Mouse (Mus musculus) embryonic facial prominence, embryonic 13.5 days (tissue): Measurements from ENCODE around the gene Tbx19. TPM values are rescaled to one million over a fixed set of nuclear protein-coding genes. Genes with fewer than 3 reads are reported as not detected.
A peak's percentile ranks its signal among the peaks of the same experiment; 100 is the strongest.

Experiments used
- ATAC-seq: fragments of 200-750 bp; cut with Nextera tagmentation; 2 replicates; pipeline ENCODE4 v1.8.0; 2017; ENCODE audit warnings: low read depth; ENCODE audit not compliant: insufficient number of reproducible peaks, insufficient read depth, low FRiP score, low TSS enrichment
- H3K27ac ChIP-seq: fragments of 300-500 bp; sonication (generic); 2 replicates; pipeline ENCODE4 v1.5.1; 2015; ENCODE audit warnings: moderate library complexity, mild to moderate bottlenecking, inconsistent platforms
- H3K27me3 ChIP-seq: fragments of 300-500 bp; sonication (generic); 2 replicates; pipeline ENCODE4 v1.6.1; 2015; ENCODE audit warnings: mild to moderate bottlenecking, inconsistent platforms
- H3K36me3 ChIP-seq: fragments of 300-500 bp; sonication (generic); 2 replicates; pipeline ENCODE4 v1.6.1; 2015; ENCODE audit warnings: mild to moderate bottlenecking, inconsistent platforms
- H3K4me1 ChIP-seq: fragments of 300-500 bp; sonication (generic); 2 replicates; pipeline ENCODE4 v1.6.1; 2015; ENCODE audit warnings: inconsistent platforms
- H3K4me2 ChIP-seq: fragments of 300-500 bp; sonication (generic); 2 replicates; pipeline ENCODE4 v1.6.1; 2015; ENCODE audit warnings: moderate library complexity, mild to moderate bottlenecking, inconsistent platforms
- H3K4me3 ChIP-seq: fragments of 300-500 bp; sonication (generic); 2 replicates; pipeline ENCODE4 v1.5.1; 2015; ENCODE audit warnings: mild to moderate bottlenecking, inconsistent platforms
- H3K9ac ChIP-seq: fragments of 300-500 bp; sonication (generic); 2 replicates; pipeline ENCODE4 v1.6.1; 2015; ENCODE audit warnings: mild to moderate bottlenecking, inconsistent platforms
- H3K9me3 ChIP-seq: fragments of 300-500 bp; sonication (generic); 2 replicates; pipeline ENCODE4 v1.6.1; 2016; ENCODE audit warnings: inconsistent platforms
- WGBS: fragments of 180-500 bp; shearing (Covaris S2); methylation state at CpG from one replicate; pipeline ENCODE4 v1.1.7; 2015; ENCODE audit warnings: mixed read lengths; 5-methylcytosine and 5-hydroxymethylcytosine counted together
- polyA plus RNA-seq: library from polyadenylated mRNA; unstranded; fragments of >200 nt; fragmentation: Nextera tagmentation; extraction: Ambion mirVana; gene quantifications from 2 replicates; pipeline ENCODE4 v1.2.1, GENCODE M21; 2015

Gene Tbx19
- polyA plus RNA-seq, 1 experiment from 2014 or later, result not detected

DNA sequence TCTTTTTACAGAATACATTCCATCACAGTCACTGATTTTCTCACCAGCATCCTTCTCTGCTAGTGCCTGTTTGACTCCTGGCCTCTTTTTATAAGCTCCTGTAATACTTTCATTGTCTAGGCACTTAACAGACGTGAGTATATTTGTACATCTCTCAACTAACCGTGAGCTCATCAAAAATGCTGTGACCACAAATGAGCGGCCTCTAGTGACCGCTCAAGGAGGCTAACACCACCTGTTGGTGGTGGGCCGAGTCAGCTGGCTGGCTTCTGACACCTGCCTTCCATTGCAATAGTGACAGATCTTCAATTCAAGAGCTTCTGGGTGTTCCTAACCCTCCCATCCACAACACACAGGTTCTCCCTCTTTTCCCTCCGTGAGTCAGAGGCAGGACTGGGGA, 22.8 kb upstream of the Tbx19 start:
- no peaks in the 10 kb centered on the region for H3K4me1 ChIP-seq
- whole genome bisulfite sequencing, result 75% methylated on average over 6 of the region's 6 CpGs
- H3K36me3 ChIP-seq, result peaks cover 23% of the 10 kb centered on the region; the same call in 1 of the 2 replicates
- H3K4me3 ChIP-seq, result no peak overlapping the region
- H3K9me3 ChIP-seq, result no peaks in the 10 kb centered on the region
- H3K4me2 ChIP-seq, result no peak overlapping the region
- H3K9ac ChIP-seq, result no peak overlapping the region
- H3K27me3 ChIP-seq, result no peaks in the 10 kb centered on the region
- H3K27ac ChIP-seq, result no peak overlapping the region
- no peak for ATAC-seq

GRCm38 (mm10) chr1:165179321-165179720, 18.7 kb upstream of the Tbx19 start:
- H3K36me3 ChIP-seq, result peaks cover 26% of the 10 kb centered on the region
- no peaks in the 10 kb centered on the region for H3K4me1 ChIP-seq
- H3K27ac ChIP-seq, result no peak overlapping the region
- WGBS, result 90% methylated on average over 5 of the region's 5 CpGs
- no peak overlapping the region for H3K4me2 ChIP-seq
- no peaks in the 10 kb centered on the region for H3K9me3 ChIP-seq
- H3K27me3 ChIP-seq, result no peaks in the 10 kb centered on the region
- H3K9ac ChIP-seq, result no peak overlapping the region
- no peak overlapping the region for H3K4me3 ChIP-seq
- no peak for ATAC-seq

DNA sequence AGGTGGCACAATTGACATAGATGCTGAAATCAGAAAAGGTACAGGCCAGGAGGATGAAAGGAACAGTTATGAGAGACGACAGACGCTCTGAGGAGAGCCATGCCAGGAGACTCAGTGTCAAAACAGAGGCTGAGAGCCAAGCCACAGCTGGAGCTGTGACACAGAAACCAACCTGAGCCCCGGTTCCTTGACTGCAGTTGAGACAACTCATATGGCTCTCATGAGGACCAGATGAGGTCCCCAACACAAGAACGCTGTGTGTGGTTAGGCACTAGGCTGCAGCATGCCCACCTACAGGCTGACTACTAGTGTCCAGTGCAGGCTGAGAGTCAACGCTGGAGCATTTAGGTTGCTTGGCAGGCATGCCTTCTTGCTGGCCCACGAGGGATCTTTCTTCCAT, 17.5 kb upstream of the Tbx19 start:
- Histone ChIP-seq H3K4me3 (no peak overlapping the region), H3K27ac (no peak overlapping the region), H3K9me3 (no peaks in the 10 kb centered on the region), H3K4me1 (no peaks in the 10 kb centered on the region), H3K9ac (no peak overlapping the region), H3K36me3 (peaks cover 16% of the 10 kb centered on the region), H3K27me3 (no peaks in the 10 kb centered on the region), H3K4me2 (no peak overlapping the region)
- WGBS, result 82% methylated on average over 6 of the region's 6 CpGs
- ATAC-seq, result no peak

GRCm38 (mm10) chr1:165174059-165174616, 13.6 kb upstream of the Tbx19 start:
- 43% methylated on average over 9 of the region's 9 CpGs for WGBS
- H3K4me1 ChIP-seq, result no peaks in the 10 kb centered on the region
- H3K4me2 ChIP-seq, result no peak overlapping the region
- no peak overlapping the region for H3K9ac ChIP-seq
- H3K27ac ChIP-seq, result no peak overlapping the region
- no peak overlapping the region for H3K4me3 ChIP-seq
- no peaks in the 10 kb centered on the region for H3K9me3 ChIP-seq
- ATAC-seq, result no peak
- H3K27me3 ChIP-seq, result no peaks in the 10 kb centered on the region
- H3K36me3 ChIP-seq, result peaks cover 8% of the 10 kb centered on the region

- ATAC-seq, result no peak
These were observed 10.7 kb upstream of the Tbx19 start for GRCm38 (mm10) chr1:165171277-165171676.

DNA sequence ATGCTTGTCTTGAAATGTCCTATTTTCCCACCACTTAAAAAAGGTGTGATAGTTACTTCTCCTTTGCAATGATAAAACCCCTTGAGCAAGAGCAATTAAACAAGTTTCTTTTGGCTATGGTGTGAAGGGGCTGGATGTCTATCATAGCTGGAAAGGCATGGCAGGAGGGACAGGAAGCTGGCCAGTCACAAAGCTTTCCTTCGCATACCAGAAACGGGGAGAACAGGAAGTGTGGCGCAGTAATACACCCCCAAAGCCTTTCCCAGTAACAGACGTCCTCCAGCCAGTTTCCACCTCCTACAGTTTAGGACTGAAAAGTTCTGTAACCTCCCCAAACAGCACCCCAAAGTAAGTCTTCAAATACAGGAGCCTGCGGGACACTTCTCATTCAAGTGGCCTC, 9.6 kb upstream of the Tbx19 start:
- Histone ChIP-seq H3K9ac (no peak overlapping the region), H3K27ac (no peak overlapping the region), H3K4me1 (no peaks in the 10 kb centered on the region), H3K4me3 (no peak overlapping the region), H3K4me2 (no peak overlapping the region), H3K36me3 (no peaks in the 10 kb centered on the region), H3K27me3 (no peaks in the 10 kb centered on the region), H3K9me3 (no peaks in the 10 kb centered on the region)
- 68% methylated on average over 5 of the region's 5 CpGs for WGBS
- ATAC-seq, result no peak

More at GRCm38 (mm10) chr1:165171277-165171676, 10.7 kb upstream of the Tbx19 start:
- no peaks in the 10 kb centered on the region for H3K27me3 ChIP-seq
- no peaks in the 10 kb centered on the region for H3K4me1 ChIP-seq
- H3K27ac ChIP-seq, result no peak overlapping the region
- H3K36me3 ChIP-seq, result no peaks in the 10 kb centered on the region
- no peak overlapping the region for H3K4me3 ChIP-seq
- H3K4me2 ChIP-seq, result no peak overlapping the region
- 82% methylated on average over 8 of the region's 8 CpGs for WGBS
- H3K9me3 ChIP-seq, result no peaks in the 10 kb centered on the region
- no peak overlapping the region for H3K9ac ChIP-seq

DNA sequence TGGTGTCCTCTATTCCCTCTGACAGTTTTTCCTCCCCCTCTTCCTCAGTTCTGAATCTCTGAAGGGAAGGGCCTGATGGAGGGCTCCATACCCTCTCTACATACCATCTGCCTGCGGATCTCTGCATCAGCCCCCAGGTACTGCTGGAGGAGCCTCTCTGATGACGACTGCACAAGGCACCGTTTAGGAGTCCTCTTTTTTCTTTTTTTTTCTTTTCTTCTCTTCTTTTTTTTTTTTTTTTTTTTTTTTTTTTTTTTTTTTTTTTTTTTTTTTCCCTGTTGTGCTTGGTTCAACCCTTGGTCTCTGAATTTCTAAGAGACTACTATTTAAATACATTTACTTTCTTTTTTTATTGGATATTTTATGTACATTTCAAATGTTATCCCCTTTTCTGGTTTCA, 8.9 kb upstream of the Tbx19 start:
- H3K9ac ChIP-seq, result no peak overlapping the region
- WGBS, result 73% methylated on average over 3 of the region's 3 CpGs
- H3K4me3 ChIP-seq, result no peak overlapping the region

DNA sequence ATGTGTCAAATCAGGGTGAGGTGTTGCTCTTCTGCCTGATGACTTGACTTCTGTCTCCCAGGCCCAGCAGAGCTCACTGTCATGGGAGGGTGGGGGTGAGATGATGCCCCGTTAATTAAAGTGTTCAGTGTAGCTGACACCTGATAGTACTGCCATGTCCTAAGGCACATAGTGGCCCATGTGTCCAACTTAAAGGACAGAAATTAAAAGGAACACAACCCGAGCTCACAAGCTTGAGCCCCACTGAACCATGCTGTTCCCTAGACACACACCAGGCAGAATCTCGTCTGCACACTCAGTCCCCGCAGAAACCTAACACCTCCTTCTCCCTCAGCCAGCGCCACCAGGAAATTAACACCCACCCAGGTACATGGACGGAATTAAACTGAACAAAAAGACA, 4.3 kb upstream of the Tbx19 start:
- WGBS, result 48% methylated on average over 6 of the region's 6 CpGs
- H3K4me1 ChIP-seq, result no peaks in the 10 kb centered on the region
- no peak for ATAC-seq
- no peak overlapping the region for H3K4me3 ChIP-seq
- no peak overlapping the region for H3K4me2 ChIP-seq
- no peaks in the 10 kb centered on the region for H3K9me3 ChIP-seq
- no peaks in the 10 kb centered on the region for H3K36me3 ChIP-seq
- no peaks in the 10 kb centered on the region for H3K27me3 ChIP-seq
- no peak overlapping the region for H3K9ac ChIP-seq
- H3K27ac ChIP-seq, result no peak overlapping the region

More for the DNA sequence above, 8.9 kb upstream of the Tbx19 start:
- H3K27me3 ChIP-seq, result no peaks in the 10 kb centered on the region
- no peaks in the 10 kb centered on the region for H3K36me3 ChIP-seq
- no peak for ATAC-seq
- no peak overlapping the region for H3K4me2 ChIP-seq
- no peak overlapping the region for H3K27ac ChIP-seq
- H3K4me1 ChIP-seq, result no peaks in the 10 kb centered on the region
- no peaks in the 10 kb centered on the region for H3K9me3 ChIP-seq

- Histone ChIP-seq H3K27me3 (no peaks in the 10 kb centered on the region), H3K9me3 (no peaks in the 10 kb centered on the region), H3K9ac (no peak overlapping the region), H3K4me3 (no peak overlapping the region), H3K27ac (no peak overlapping the region), H3K36me3 (no peaks in the 10 kb centered on the region), H3K4me2 (no peak overlapping the region), H3K4me1 (no peaks in the 10 kb centered on the region)
- WGBS, result 79% methylated on average over 10 of the region's 10 CpGs
- no peak for ATAC-seq
These were observed 1.7 kb downstream of the Tbx19 start for GRCm38 (mm10) chr1:165158841-165159240.

DNA sequence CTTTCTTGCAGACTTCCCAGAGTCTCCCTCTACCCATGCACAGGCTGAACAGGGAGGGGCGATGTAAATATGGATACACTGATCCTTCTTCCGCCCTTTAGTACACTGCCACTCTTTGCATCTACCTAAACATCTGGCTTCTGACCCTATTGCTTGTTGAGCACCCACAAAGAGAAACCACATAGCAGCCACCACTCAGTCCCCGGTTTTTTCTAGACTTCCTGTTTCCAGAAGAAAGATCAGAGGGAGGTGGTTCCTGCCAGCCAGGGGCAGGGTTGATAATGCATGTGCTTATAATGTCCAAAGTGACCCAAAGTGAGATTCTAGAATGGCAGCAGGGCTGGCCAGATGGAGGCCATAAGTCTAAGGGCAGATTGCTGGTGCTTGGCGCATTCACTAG, 6.4 kb downstream of the Tbx19 start:
- no peak overlapping the region for H3K27ac ChIP-seq
- H3K9me3 ChIP-seq, result no peaks in the 10 kb centered on the region
- H3K36me3 ChIP-seq, result no peaks in the 10 kb centered on the region
- ATAC-seq, result no peak
- no peaks in the 10 kb centered on the region for H3K27me3 ChIP-seq
- H3K4me1 ChIP-seq, result no peaks in the 10 kb centered on the region
- no peak overlapping the region for H3K4me2 ChIP-seq
- H3K9ac ChIP-seq, result no peak overlapping the region
- H3K4me3 ChIP-seq, result no peak overlapping the region
- 83% methylated on average over 4 of the region's 4 CpGs for WGBS

DNA sequence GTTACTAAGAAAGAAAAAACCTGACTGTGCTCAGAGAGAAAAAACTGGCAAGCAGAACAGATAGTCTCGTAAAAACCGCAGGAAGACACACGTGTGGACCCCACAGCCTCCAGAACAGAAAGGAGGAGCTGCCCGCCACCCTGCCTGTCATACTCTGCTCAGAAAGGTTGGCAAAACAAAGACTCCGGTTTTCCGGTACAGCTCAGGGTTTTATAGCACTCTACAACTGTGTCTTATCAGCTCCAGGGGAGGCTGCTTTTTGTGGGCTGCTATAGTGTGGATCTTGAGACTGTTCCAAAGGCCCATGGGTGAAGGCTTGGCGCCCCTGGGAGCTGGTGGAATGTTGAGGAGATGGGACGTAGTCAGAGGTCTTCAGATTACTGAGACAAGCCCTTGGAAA, 9.4 kb downstream of the Tbx19 start:
- Histone ChIP-seq H3K27me3 (no peaks in the 10 kb centered on the region), H3K4me1 (no peaks in the 10 kb centered on the region), H3K9me3 (no peaks in the 10 kb centered on the region), H3K36me3 (no peaks in the 10 kb centered on the region), H3K27ac (no peak overlapping the region), H3K4me2 (no peak overlapping the region), H3K4me3 (no peak overlapping the region), H3K9ac (no peak overlapping the region)
- 77% methylated on average over 8 of the region's 8 CpGs for WGBS
- ATAC-seq, result no peak

DNA sequence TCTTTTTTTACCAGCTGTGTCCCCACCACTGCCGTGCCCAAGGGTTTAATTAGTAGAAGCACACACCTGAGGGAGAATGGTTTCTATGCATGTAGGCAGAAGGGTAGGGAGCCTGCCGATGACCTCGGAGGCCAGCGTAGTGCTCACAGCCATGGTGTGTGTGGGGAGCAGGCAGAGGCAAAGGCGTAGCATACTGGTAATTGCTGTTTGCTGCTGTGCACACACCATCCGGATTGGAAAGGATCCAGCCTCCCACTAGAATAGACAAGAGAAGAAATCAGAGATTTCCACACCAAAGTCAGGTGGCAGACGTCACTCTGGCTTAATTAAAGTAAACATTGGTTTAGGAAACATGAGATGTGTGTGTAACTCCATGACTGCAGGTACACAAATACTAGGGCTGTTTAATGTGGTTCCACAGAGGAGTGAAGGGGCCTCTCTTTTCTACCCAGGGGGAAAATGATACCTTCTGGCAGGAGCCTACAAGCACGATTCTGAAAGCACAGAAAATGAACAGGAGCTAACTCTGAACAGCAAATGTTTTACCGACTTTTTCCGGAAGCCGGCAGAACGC, 18.1 kb downstream of the Tbx19 start:
- peak; percentile 57; the same call in 1 of the 2 replicates for ATAC-seq
- no peak overlapping the region for H3K27ac ChIP-seq
- H3K4me2 ChIP-seq, result no peak overlapping the region
- H3K27me3 ChIP-seq, result no peaks in the 10 kb centered on the region
- H3K4me1 ChIP-seq, result peaks cover 8% of the 10 kb centered on the region; the same call in 1 of the 2 replicates
- no peaks in the 10 kb centered on the region for H3K36me3 ChIP-seq
- H3K4me3 ChIP-seq, result no peak overlapping the region
- 64% methylated on average over 12 of the region's 12 CpGs for WGBS
- H3K9me3 ChIP-seq, result no peaks in the 10 kb centered on the region
- H3K9ac ChIP-seq, result no peak overlapping the region
